Mouse (Mus musculus) liver, embryonic 14.5 days (tissue): ENCODE data around the gene Fgfr2. TPM values are rescaled to one million over a fixed set of nuclear protein-coding genes. Genes with fewer than 3 reads are reported as not detected.

Experiments used
- ATAC-seq: fragments of 200-750 bp; cut with Nextera tagmentation; 2 replicates; pipeline ENCODE4 v1.8.0; 2017; ENCODE audit warnings: moderate number of reproducible peaks, mild to moderate bottlenecking, moderate library complexity; ENCODE audit not compliant: insufficient read depth
- DNase-seq, 3 experiments: peaks; one replicate each; pipeline ENCODE4 v3.0.0-alpha.2; 2012 to 2013; ENCODE audit warnings: low read depth in 3 of 3, low spot score in 3 of 3
- H3K27ac ChIP-seq: fragments of 300-500 bp; sonication (generic); 2 replicates; pipeline ENCODE4 v1.5.1; 2014; ENCODE audit warnings: moderate library complexity, mild to moderate bottlenecking, control low read depth, inconsistent platforms
- H3K27me3 ChIP-seq: fragments of 300-500 bp; sonication (generic); 2 replicates; pipeline ENCODE4 v1.6.1; 2014; ENCODE audit warnings: mild to moderate bottlenecking, low read length, moderate library complexity; ENCODE audit not compliant: control insufficient read depth, insufficient read depth
- H3K36me3 ChIP-seq: fragments of 300-500 bp; sonication (generic); replicated peaks from 2 replicates; pipeline ENCODE4 v1.6.1; 2014; ENCODE audit warnings: low read depth; ENCODE audit not compliant: control insufficient read depth, insufficient read depth
- H3K4me1 ChIP-seq, 2 experiments: fragments of 200-500 bp in 1 of 2; fragments of 300-500 bp in 1 of 2; sonication (generic) in 1 of 2; replicated peaks; 2 replicates each; pipeline ENCODE4 v1.6.1; 2012 to 2014; ENCODE audit warnings: antibody characterized with exemption in 1 of 2, inconsistent platforms in 1 of 2, low read length in 1 of 2; ENCODE audit not compliant: control insufficient read depth in 2 of 2, insufficient read depth in 2 of 2
- H3K4me2 ChIP-seq: fragments of 300-500 bp; sonication (generic); 2 replicates; pipeline ENCODE4 v1.6.1; 2014; ENCODE audit warnings: low read depth, mild to moderate bottlenecking, control low read depth, moderate library complexity
- H3K4me3 ChIP-seq, 2 experiments: fragments of 200-500 bp in 1 of 2; fragments of 300-500 bp in 1 of 2; sonication (generic) in 1 of 2; 2 replicates each; pipeline ENCODE4 v1.5.1; 2012 to 2014; ENCODE audit warnings: low read depth in 2 of 2, low read length in 2 of 2, mild to moderate bottlenecking in 2 of 2, control low read depth in 1 of 2, inconsistent platforms in 1 of 2, moderate library complexity in 1 of 2; ENCODE audit not compliant: insufficient read depth in 1 of 2
- H3K9ac ChIP-seq: fragments of 300-500 bp; sonication (generic); replicated peaks from 2 replicates; pipeline ENCODE4 v1.6.1; 2014; ENCODE audit warnings: mild to moderate bottlenecking, control low read depth, moderate library complexity
- H3K9me3 ChIP-seq: fragments of 300-500 bp; sonication (generic); 2 replicates; pipeline ENCODE4 v1.6.1; 2016; ENCODE audit warnings: low read length, mixed read lengths; ENCODE audit not compliant: control insufficient read depth
- CTCF ChIP-seq: IDR thresholded peaks from 2 replicates; pipeline ENCODE4 v1.5.1; 2016; ENCODE audit warnings: antibody characterized with exemption, low read depth, control low read depth
- EP300 ChIP-seq: IDR thresholded peaks from 2 replicates; pipeline ENCODE4 v1.6.1; 2016; ENCODE audit warnings: antibody characterized with exemption, low read depth
- WGBS: fragments of 180-500 bp; shearing (Covaris S2); extraction: QIAGEN DNeasy Blood & Tissue Kit; methylation state at CpG from one replicate; pipeline ENCODE4 v1.1.7; 2014; ENCODE audit not compliant: insufficient replicate concordance; 5-methylcytosine and 5-hydroxymethylcytosine counted together
- polyA plus RNA-seq, 2 experiments: library from polyadenylated mRNA; depleted of rRNA in 1 of 2; stranded (reverse) in 1 of 2; unstranded in 1 of 2; fragments of >200 nt; fragmentation: Nextera tagmentation in 1 of 2; extraction: Ambion mirVana in 1 of 2; gene quantifications; 2 replicates each; pipeline versions ENCODE4 v1.2.1 to v1.2.3; 2012 to 2014

The Fgfr2 gene
- polyA plus RNA-seq, 2 experiments: 7.9 to 8.8 TPM

GRCm38 (mm10) chr7:130789456-130789855, 2333.7 kb downstream of the Fgfr2 start:
- DNase-seq (no peak), ATAC-seq (no peak)
- H3K27me3 ChIP-seq: no peaks in the 10 kb centered on the region
- no peak overlapping the region for H3K4me3 ChIP-seq
- H3K9ac ChIP-seq: no peak overlapping the region
- no peak overlapping the region for H3K4me2 ChIP-seq
- no peaks in the 10 kb centered on the region for H3K36me3 ChIP-seq
- H3K9me3 ChIP-seq: no peaks in the 10 kb centered on the region
- H3K27ac ChIP-seq: no peak overlapping the region
- peaks cover 0 to 11% of the 10 kb centered on the region in 2 experiments; a peak in 2 of 4 replicates for H3K4me1 ChIP-seq
- 69% methylated on average over 7 of the region's 7 CpGs for WGBS
- TF ChIP-seq EP300: no peak
- TF ChIP-seq CTCF: no peak

- 64% methylated on average over 3 of the region's 3 CpGs for WGBS
- Histone ChIP-seq H3K36me3 (no peaks in the 10 kb centered on the region), H3K27me3 (no peaks in the 10 kb centered on the region), H3K4me2 (no peak overlapping the region), H3K4me1 (peaks cover 0 to 11% of the 10 kb centered on the region in 2 experiments; a peak in 2 of 4 replicates), H3K4me3 (no peak overlapping the region), H3K27ac (no peak overlapping the region), H3K9ac (no peak overlapping the region), H3K9me3 (no peaks in the 10 kb centered on the region)
- TF ChIP-seq CTCF: no peak
- no peak for TF ChIP-seq EP300
- no peak for ATAC-seq
- no peak for DNase-seq
These were observed 2334.2 kb downstream of the Fgfr2 start for GRCm38 (mm10) chr7:130788950-130789349.

GRCm38 (mm10) chr7:130787537-130787936, 2335.6 kb downstream of the Fgfr2 start:
- no peak overlapping the region for H3K4me2 ChIP-seq
- no peak overlapping the region for H3K4me3 ChIP-seq
- H3K36me3 ChIP-seq: no peaks in the 10 kb centered on the region
- no peak overlapping the region for H3K9ac ChIP-seq
- no peaks in the 10 kb centered on the region for H3K9me3 ChIP-seq
- H3K27me3 ChIP-seq: no peaks in the 10 kb centered on the region
- H3K4me1 ChIP-seq: peaks cover 0 to 11% of the 10 kb centered on the region in 2 experiments; a peak in 2 of 4 replicates
- 65% methylated on average over 4 of the region's 4 CpGs for WGBS
- no peak overlapping the region for H3K27ac ChIP-seq
- 0 out of 2 replicates have a peak, but pooled peaks have one; percentile 31 for ATAC-seq
- TF ChIP-seq EP300 (no peak), CTCF (no peak)
- no peak for DNase-seq

- 49% methylated on average over 5 of the region's 5 CpGs for WGBS
- Histone ChIP-seq H3K27ac (no peak overlapping the region), H3K9me3 (no peaks in the 10 kb centered on the region), H3K4me3 (no peak overlapping the region), H3K9ac (no peak overlapping the region), H3K4me1 (peaks cover 0 to 11% of the 10 kb centered on the region in 2 experiments; a peak in 2 of 4 replicates), H3K27me3 (no peaks in the 10 kb centered on the region), H3K36me3 (no peaks in the 10 kb centered on the region), H3K4me2 (no peak overlapping the region)
- DNase-seq (no peak), ATAC-seq (no peak)
- no peak for TF ChIP-seq EP300
- no peak for TF ChIP-seq CTCF
These were observed 2336.4 kb downstream of the Fgfr2 start for GRCm38 (mm10) chr7:130786708-130787107.

- ATAC-seq: no peak
- Histone ChIP-seq H3K27me3 (no peaks in the 10 kb centered on the region), H3K4me1 (peaks cover 0 to 11% of the 10 kb centered on the region in 2 experiments; a peak in 2 of 4 replicates), H3K4me3 (no peak overlapping the region), H3K4me2 (no peak overlapping the region), H3K9ac (no peak overlapping the region), H3K36me3 (no peaks in the 10 kb centered on the region), H3K9me3 (no peaks in the 10 kb centered on the region), H3K27ac (no peak overlapping the region)
- no peak for TF ChIP-seq CTCF
- TF ChIP-seq EP300: no peak
- no peak for DNase-seq
- WGBS: 64% methylated on average over 12 of the region's 12 CpGs
These were observed 2337.1 kb downstream of the Fgfr2 start for GRCm38 (mm10) chr7:130785923-130786575.
